Mouse (Mus musculus) C2C12 (cell line): Measurements from ENCODE around the gene Cyb5d1.

Source experiments
- CTCF ChIP-seq: IDR thresholded peaks from one replicate; pipeline ENCODE4 v1.5.1; 2011; ENCODE audit not compliant: control insufficient read depth, insufficient read depth, insufficient read length
- MYOD1 ChIP-seq: IDR thresholded peaks from one replicate; pipeline ENCODE4 v1.6.1; 2011; ENCODE audit warnings: low read depth; ENCODE audit not compliant: control insufficient read depth, insufficient read length
- MYOG ChIP-seq: IDR thresholded peaks from one replicate; pipeline ENCODE4 v1.6.1; 2011; ENCODE audit not compliant: control insufficient read depth, insufficient read length; ENCODE audit errors: extremely low read depth

GRCm38 (mm10) chr11:69346441-69346840 is 49.0 kb downstream of the Cyb5d1 start:
- TF ChIP-seq CTCF, result no peak
- TF ChIP-seq MYOD1, result no peak
- TF ChIP-seq MYOG, result no peak
